Mouse (Mus musculus) heart, embryonic 14.5 days (tissue): ENCODE measurements at regions not wholly inside any gene's neighbourhood (a gene's known extent, or its start where the extent isn't known, plus 50 kb on each side); places are given as distances from the start of the nearest gene placed in this dataset.

Experiments
- ATAC-seq: fragments of 200-750 bp; cut with Nextera tagmentation; 2 replicates; pipeline ENCODE4 v1.8.0; 2017; ENCODE audit warnings: low read depth, moderate TSS enrichment; ENCODE audit not compliant: insufficient number of reproducible peaks, insufficient read depth, low FRiP score
- H3K27ac ChIP-seq, 2 experiments: fragments of 200-500 bp in 1 of 2; fragments of 300-500 bp in 1 of 2; sonication (generic) in 1 of 2; replicated peaks in 1 of 2; 2 replicates each; pipeline ENCODE4 v1.5.1; 2012 to 2014; ENCODE audit warnings: low read depth in 2 of 2, low read length in 2 of 2, control low read depth in 1 of 2, mild to moderate bottlenecking in 1 of 2, mixed read lengths in 1 of 2; ENCODE audit not compliant: control insufficient read depth in 1 of 2, insufficient read depth in 1 of 2
- H3K27me3 ChIP-seq: fragments of 300-500 bp; sonication (generic); 2 replicates; pipeline ENCODE4 v1.6.1; 2014; ENCODE audit warnings: mild to moderate bottlenecking, low read length, control low read depth; ENCODE audit not compliant: control insufficient read depth, insufficient read depth
- H3K36me3 ChIP-seq: fragments of 300-500 bp; sonication (generic); 2 replicates; pipeline ENCODE4 v1.6.1; 2014; ENCODE audit warnings: mild to moderate bottlenecking, control low read depth, low read length, mixed read lengths; ENCODE audit not compliant: control insufficient read depth, insufficient read depth
- H3K4me1 ChIP-seq, 2 experiments: fragments of 200-500 bp in 1 of 2; fragments of 300-500 bp in 1 of 2; sonication (generic) in 1 of 2; 2 replicates each; pipeline ENCODE4 v1.6.1; 2012 to 2014; ENCODE audit warnings: low read length in 2 of 2, control low read depth in 1 of 2, mixed read lengths in 1 of 2; ENCODE audit not compliant: control insufficient read depth in 2 of 2, insufficient read depth in 2 of 2
- H3K4me2 ChIP-seq: fragments of 300-500 bp; sonication (generic); 2 replicates; pipeline ENCODE4 v1.6.1; 2014; ENCODE audit warnings: mild to moderate bottlenecking, low read length
- H3K4me3 ChIP-seq, 2 experiments: fragments of 200-500 bp in 1 of 2; fragments of 300-500 bp in 1 of 2; sonication (generic) in 1 of 2; 2 replicates each; pipeline ENCODE4 v1.5.1; 2012 to 2014; ENCODE audit warnings: low read length in 2 of 2, mild to moderate bottlenecking in 2 of 2, control low read depth in 1 of 2, low read depth in 1 of 2, moderate library complexity in 1 of 2; ENCODE audit not compliant: control insufficient read depth in 1 of 2, insufficient read depth in 1 of 2
- H3K9ac ChIP-seq: fragments of 300-500 bp; sonication (generic); 2 replicates; pipeline ENCODE4 v1.6.1; 2014; ENCODE audit warnings: mild to moderate bottlenecking, low read length
- H3K9me3 ChIP-seq: fragments of 300-500 bp; sonication (generic); 2 replicates; pipeline ENCODE4 v1.6.1; 2016; ENCODE audit warnings: low read length, control low read depth; ENCODE audit not compliant: control insufficient read depth
- WGBS: fragments of 180-500 bp; shearing (Covaris S2); extraction: QIAGEN DNeasy Blood & Tissue Kit; methylation state at CpG from one replicate; pipeline ENCODE4 v1.1.7; 2014; 5-methylcytosine and 5-hydroxymethylcytosine counted together

GRCm38 (mm10) chr2:92751256-92751655 lies 151.7 kb downstream of the Chst1 start:
- H3K9me3 ChIP-seq, result no peaks in the 10 kb centered on the region
- no peak overlapping the region for H3K27ac ChIP-seq
- no peak overlapping the region for H3K4me3 ChIP-seq
- no peak for ATAC-seq
- no peak overlapping the region for H3K9ac ChIP-seq
- 38% methylated on average over 8 of the region's 8 CpGs for WGBS
- no peaks in the 10 kb centered on the region for H3K36me3 ChIP-seq
- peaks cover 0 to 4% of the 10 kb centered on the region in 2 experiments; a peak in 1 of 4 replicates for H3K4me1 ChIP-seq
- H3K27me3 ChIP-seq, result no peaks in the 10 kb centered on the region
- no peak overlapping the region for H3K4me2 ChIP-seq

- peaks cover 0 to 4% of the 10 kb centered on the region in 2 experiments; a peak in 1 of 4 replicates for H3K4me1 ChIP-seq
- H3K36me3 ChIP-seq, result no peaks in the 10 kb centered on the region
- no peak overlapping the region for H3K27ac ChIP-seq
- no peak for ATAC-seq
- H3K9ac ChIP-seq, result no peak overlapping the region
- no peaks in the 10 kb centered on the region for H3K9me3 ChIP-seq
- H3K4me2 ChIP-seq, result no peak overlapping the region
- H3K27me3 ChIP-seq, result no peaks in the 10 kb centered on the region
- 79% methylated on average over 3 of the region's 3 CpGs for WGBS
- no peak overlapping the region for H3K4me3 ChIP-seq
These were observed 152.6 kb downstream of the Chst1 start for GRCm38 (mm10) chr2:92752156-92752555.

DNA sequence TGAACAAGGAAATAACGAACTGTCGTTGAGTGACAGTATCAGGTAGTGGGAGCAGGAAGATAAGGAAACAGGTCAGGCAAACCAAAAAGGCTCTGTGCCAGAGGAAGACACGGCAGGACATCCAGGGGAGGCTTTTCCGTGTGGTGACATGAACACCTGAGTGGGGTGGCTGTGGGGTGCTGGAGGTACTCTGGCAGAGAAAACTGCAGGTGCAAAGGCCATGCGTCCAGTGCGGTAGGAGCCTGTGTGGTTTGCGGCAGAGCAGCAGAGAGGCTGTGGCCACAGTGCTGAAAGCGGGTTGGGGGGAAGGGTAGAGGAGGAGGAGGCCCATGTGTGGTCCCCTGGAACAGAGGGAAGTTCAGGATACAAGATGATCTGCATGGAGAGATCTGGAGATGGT lies 153.3 kb downstream of the Chst1 start:
- H3K27ac ChIP-seq, result no peak overlapping the region
- no peak overlapping the region for H3K4me2 ChIP-seq
- H3K27me3 ChIP-seq, result no peaks in the 10 kb centered on the region
- no peaks in the 10 kb centered on the region for H3K9me3 ChIP-seq
- 67% methylated on average over 8 of the region's 8 CpGs for WGBS
- H3K36me3 ChIP-seq, result no peaks in the 10 kb centered on the region
- no peak for ATAC-seq
- no peak overlapping the region for H3K9ac ChIP-seq
- H3K4me3 ChIP-seq, result no peak overlapping the region
- peaks cover 0 to 4% of the 10 kb centered on the region in 2 experiments; a peak in 1 of 4 replicates for H3K4me1 ChIP-seq

- no peak for ATAC-seq
- H3K9me3 ChIP-seq, result no peaks in the 10 kb centered on the region
- H3K27me3 ChIP-seq, result no peaks in the 10 kb centered on the region
- H3K4me1 ChIP-seq, result peaks cover 0 to 4% of the 10 kb centered on the region in 2 experiments; a peak in 1 of 4 replicates
- H3K4me2 ChIP-seq, result no peak overlapping the region
- no peak overlapping the region for H3K9ac ChIP-seq
- 70% methylated on average over 10 of the region's 10 CpGs for WGBS
- no peak overlapping the region for H3K4me3 ChIP-seq
- H3K36me3 ChIP-seq, result no peaks in the 10 kb centered on the region
- no peak overlapping the region for H3K27ac ChIP-seq
These were observed 155.2 kb downstream of the Chst1 start for GRCm38 (mm10) chr2:92754505-92755280.

GRCm38 (mm10) chr2:92756491-92756890 lies 157.0 kb downstream of the Chst1 start:
- Histone ChIP-seq H3K27me3 (no peaks in the 10 kb centered on the region), H3K4me1 (no peaks in the 10 kb centered on the region; a peak in 1 of 4 replicates), H3K36me3 (no peaks in the 10 kb centered on the region), H3K4me2 (no peak overlapping the region), H3K9ac (no peak overlapping the region), H3K9me3 (no peaks in the 10 kb centered on the region), H3K27ac (no peak overlapping the region), H3K4me3 (no peak overlapping the region)
- 86% methylated on average over 1 of the region's 1 CpGs for WGBS
- ATAC-seq, result no peak

- no peaks in the 10 kb centered on the region for H3K27me3 ChIP-seq
- H3K4me2 ChIP-seq, result no peak overlapping the region
- H3K9me3 ChIP-seq, result no peaks in the 10 kb centered on the region
- 42% methylated on average over 3 of the region's 3 CpGs for whole genome bisulfite sequencing
- H3K9ac ChIP-seq, result no peak overlapping the region
- no peak overlapping the region for H3K27ac ChIP-seq
- no peaks in the 10 kb centered on the region for H3K36me3 ChIP-seq
- no peaks in the 10 kb centered on the region for H3K4me1 ChIP-seq
- ATAC-seq, result no peak
- no peak overlapping the region for H3K4me3 ChIP-seq
These were observed 156.1 kb upstream of the Syt13 start for GRCm38 (mm10) chr2:92758775-92759174.

DNA sequence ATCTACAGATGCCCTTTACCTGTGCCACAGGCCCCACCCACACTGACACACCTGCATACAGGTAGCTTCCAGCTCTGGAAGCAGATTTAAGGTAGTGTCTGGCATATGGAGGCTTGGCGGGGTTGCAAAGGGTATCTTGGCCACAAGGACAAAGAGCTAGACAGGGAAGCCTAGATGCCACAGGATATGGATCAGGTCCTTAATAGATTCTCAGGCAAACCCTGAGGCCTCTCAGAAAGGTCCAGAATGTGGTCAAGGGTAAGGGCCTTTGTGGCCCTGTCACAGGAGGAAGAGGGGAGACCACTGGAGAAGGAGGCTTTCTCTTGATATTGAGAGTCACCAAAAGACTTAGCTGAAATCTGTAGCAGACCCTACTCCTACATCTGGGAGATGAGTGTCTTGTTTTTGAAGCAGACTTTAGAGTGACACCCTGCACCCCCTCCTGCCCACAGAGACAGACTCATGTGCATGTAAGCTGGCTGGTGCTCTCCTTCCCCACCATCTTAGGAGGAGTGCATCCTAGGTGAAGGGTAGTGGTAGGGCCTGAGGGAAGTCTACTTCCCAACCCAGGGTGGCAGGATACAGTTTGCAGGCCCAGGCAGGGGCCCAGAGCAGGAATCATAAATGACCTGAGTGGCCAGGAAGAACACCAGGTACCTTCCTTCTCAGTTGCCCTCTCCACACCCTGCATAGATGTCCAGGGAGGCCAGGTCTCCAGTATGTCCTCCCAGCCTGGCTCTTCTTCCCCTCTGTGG lies 150.8 kb upstream of the Syt13 start:
- WGBS, result 78% methylated on average over 1 of the region's 1 CpGs
- no peak overlapping the region for H3K9ac ChIP-seq
- no peaks in the 10 kb centered on the region for H3K4me1 ChIP-seq
- no peaks in the 10 kb centered on the region for H3K36me3 ChIP-seq
- H3K27me3 ChIP-seq, result no peaks in the 10 kb centered on the region
- H3K4me3 ChIP-seq, result no peak overlapping the region
- H3K4me2 ChIP-seq, result no peak overlapping the region
- H3K9me3 ChIP-seq, result no peaks in the 10 kb centered on the region
- no peak overlapping the region for H3K27ac ChIP-seq
- ATAC-seq, result no peak
